Mouse (Mus musculus) olfactory bulb, adult 2 months (tissue): Measurements from ENCODE around the gene Lrp3. TPM values are rescaled to one million over a fixed set of nuclear protein-coding genes. Genes with fewer than 3 reads are reported as not detected.

Experiments
- H3K27ac ChIP-seq: fragments of 200-500 bp; 2 replicates; pipeline ENCODE4 v1.5.1; 2012; ENCODE audit warnings: low read depth, low read length; ENCODE audit not compliant: insufficient read depth
- H3K4me1 ChIP-seq: fragments of 200-500 bp; 2 replicates; pipeline ENCODE4 v1.6.1; 2012; ENCODE audit warnings: low read length; ENCODE audit not compliant: control insufficient read depth, insufficient read depth
- H3K4me3 ChIP-seq: fragments of 200-500 bp; 2 replicates; pipeline ENCODE4 v1.5.1; 2012; ENCODE audit warnings: mild to moderate bottlenecking, low read depth, low read length, moderate library complexity; ENCODE audit not compliant: insufficient read depth
- CTCF ChIP-seq: fragments of 200-500 bp; IDR thresholded peaks from 2 replicates; pipeline ENCODE4 v1.5.1; 2012; ENCODE audit warnings: low read depth, mild to moderate bottlenecking, low read length, moderate library complexity; ENCODE audit not compliant: insufficient read depth
- POLR2A ChIP-seq: fragments of 200-500 bp; IDR thresholded peaks from 2 replicates; pipeline ENCODE4 v1.6.1; 2012; ENCODE audit warnings: mild to moderate bottlenecking, low read depth, low read length, moderate library complexity; ENCODE audit not compliant: insufficient read depth
- WGBS: fragments of 180-500 bp; shearing (Covaris S2); methylation state at CpG from one replicate; pipeline ENCODE4 v1.1.7; 2018; 5-methylcytosine and 5-hydroxymethylcytosine counted together
- polyA plus RNA-seq: library from polyadenylated mRNA; stranded (reverse); fragments of >200 nt; gene quantifications from 2 replicates; pipeline ENCODE4 v1.2.4, GENCODE M21; 2012; ENCODE audit warnings: low replicate concordance; ENCODE audit not compliant: missing spikeins, insufficient read depth, insufficient read length

Lrp3 gene
- polyA plus RNA-seq, 1 experiment, result not detected

DNA sequence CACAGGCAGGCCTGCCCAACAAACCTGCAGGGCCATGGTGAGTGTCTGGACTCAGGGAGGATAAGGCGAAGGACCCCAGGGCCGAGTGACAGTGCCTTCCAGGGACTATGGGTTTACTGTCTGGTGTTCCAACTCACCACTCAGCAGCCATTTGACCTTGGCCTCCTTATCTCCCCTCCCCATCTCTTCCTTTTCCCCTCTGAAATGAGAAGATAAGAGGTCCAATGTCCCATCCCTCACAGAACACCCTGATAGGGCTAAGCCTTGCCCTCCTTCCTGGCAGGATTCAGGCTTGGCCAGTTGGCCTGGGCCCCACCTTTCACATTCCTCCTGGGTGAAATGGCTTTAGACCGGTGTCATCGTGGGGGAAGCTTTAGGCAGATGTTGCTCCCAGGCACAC is 39.8 kb downstream of the Lrp3 start:
- no peak for TF ChIP-seq CTCF
- TF ChIP-seq POLR2A, result no peak
- no peaks in the 10 kb centered on the region for H3K4me1 ChIP-seq
- H3K27ac ChIP-seq, result no peak overlapping the region
- no peak overlapping the region for H3K4me3 ChIP-seq
- WGBS, result 92% methylated on average over 4 of the region's 4 CpGs

DNA sequence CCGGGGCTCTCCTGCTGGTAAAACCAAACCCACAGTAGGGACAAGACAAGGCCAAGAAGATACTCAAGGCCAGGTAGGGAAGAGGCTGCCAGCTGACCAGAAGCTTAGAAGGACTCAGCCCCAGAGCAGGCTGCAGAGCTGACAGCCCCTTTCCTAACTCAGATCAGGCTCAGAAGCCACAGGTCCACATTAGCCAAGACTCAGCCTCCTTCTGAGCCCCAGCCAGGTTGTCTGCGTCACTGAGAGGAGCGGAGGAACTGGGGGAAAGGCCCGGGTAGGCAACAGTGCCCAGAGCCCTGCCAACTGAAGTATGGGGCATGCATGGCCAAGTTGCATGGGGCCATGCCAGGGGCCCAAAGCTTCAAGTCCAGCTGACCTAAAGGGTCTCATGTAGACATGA is 42.8 kb downstream of the Lrp3 start:
- no peak for TF ChIP-seq CTCF
- TF ChIP-seq POLR2A, result no peak
- H3K27ac ChIP-seq, result no peak overlapping the region
- 59% methylated on average over 4 of the region's 4 CpGs for WGBS
- H3K4me1 ChIP-seq, result no peaks in the 10 kb centered on the region
- no peak overlapping the region for H3K4me3 ChIP-seq

DNA sequence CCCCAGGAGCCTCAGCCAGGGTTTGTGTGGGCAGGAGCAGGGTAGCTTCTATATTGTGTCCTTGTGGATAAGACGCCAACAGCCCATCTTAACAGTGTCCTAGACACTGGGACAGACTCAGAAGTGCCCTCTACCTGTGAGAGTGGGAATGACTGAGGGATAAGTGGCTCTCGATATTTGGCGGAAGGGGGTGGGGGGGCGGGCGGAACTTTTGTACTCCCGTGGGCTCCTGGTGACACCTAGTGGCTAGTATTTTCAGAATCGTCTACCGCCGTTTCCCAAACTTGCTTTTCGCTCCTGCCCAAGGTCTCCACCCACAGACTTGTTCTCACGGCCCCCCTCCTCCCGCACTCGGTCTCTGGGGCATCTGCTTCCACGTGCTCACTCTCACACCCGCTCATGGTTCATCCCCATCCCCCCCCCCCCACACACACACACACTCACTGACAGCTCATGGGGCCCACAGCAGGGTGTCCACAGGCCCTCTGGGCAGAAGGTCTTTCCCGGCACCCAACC is 43.4 kb downstream of the Lrp3 start:
- 5% methylated on average over 16 of the region's 16 CpGs for WGBS
- no peak overlapping the region for H3K4me3 ChIP-seq
- no peak overlapping the region for H3K27ac ChIP-seq
- no peaks in the 10 kb centered on the region for H3K4me1 ChIP-seq
- TF ChIP-seq POLR2A (no peak), CTCF (no peak)

DNA sequence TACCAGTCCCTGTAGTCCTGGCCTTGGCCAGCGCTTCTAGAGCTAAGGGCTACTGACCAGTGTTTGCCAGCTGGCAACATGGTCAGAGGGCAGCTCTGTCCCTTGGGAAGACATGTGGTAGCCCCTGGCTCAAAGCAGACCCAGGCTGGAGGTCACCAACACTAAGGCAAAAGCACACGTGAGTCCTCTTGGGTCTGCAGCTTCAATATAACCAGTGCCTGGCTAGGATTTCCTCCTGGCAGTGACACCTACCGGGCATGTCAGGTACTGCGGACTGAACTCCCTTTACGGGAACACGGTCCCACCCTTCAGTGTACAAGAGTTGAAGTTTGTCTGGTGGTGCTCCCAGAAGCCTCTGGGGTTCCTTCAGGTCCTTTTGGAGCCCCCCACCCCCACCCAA is 46.0 kb downstream of the Lrp3 start:
- Histone ChIP-seq H3K27ac (no peak overlapping the region), H3K4me1 (no peaks in the 10 kb centered on the region), H3K4me3 (no peak overlapping the region)
- no peak for TF ChIP-seq POLR2A
- peak; percentile 66 for TF ChIP-seq CTCF
- WGBS, result 14% methylated on average over 6 of the region's 6 CpGs

DNA sequence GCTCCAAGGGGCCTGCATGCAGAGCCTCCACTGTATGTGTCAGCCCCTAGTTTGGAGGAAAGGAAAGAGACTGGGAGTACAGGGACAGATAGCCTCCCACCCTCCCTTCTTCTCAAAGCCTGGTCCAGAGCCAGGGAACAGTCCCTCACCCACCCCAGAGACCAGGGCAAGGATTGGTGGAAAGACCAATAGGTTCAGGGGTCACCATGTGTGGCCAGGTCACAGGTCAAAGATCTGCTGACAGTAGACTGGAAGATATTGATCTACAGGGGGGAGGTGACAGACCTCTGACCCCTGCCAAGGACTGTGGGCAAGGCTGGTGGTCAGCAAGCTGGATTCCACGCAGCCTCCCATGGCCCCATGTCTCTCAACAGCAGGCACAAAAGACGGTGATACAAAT is 47.4 kb downstream of the Lrp3 start:
- 89% methylated on average over 2 of the region's 2 CpGs for WGBS

DNA sequence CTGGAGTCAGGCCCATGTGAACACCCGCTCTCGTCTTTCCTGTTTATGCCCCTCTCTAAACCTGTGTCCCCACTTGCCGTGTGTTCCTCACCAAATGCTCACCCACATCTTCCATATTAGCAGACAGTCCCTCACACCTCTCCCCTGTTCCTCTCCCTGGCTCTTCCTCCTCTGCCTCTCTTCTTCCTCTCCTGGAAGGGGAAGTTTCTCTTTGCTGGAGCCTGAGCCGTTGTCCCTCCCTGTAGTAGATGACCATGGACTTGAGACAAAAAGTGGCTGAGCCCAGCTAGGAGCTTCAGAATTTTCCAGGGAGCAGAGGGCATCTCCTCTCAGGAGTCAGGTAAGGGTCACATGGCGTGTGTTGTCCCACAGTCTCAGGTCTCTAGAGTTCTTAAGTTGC is 48.3 kb downstream of the Lrp3 start:
- H3K27ac ChIP-seq, result no peak overlapping the region
- H3K4me1 ChIP-seq, result peaks cover 5% of the 10 kb centered on the region; the same call in 1 of the 2 replicates
- no peak for TF ChIP-seq CTCF
- H3K4me3 ChIP-seq, result no peak overlapping the region
- WGBS, result 92% methylated on average over 5 of the region's 5 CpGs

More for the DNA sequence above, 47.4 kb downstream of the Lrp3 start:
- Histone ChIP-seq H3K4me1 (peaks cover 5% of the 10 kb centered on the region; the same call in 1 of the 2 replicates), H3K4me3 (no peak overlapping the region), H3K27ac (no peak overlapping the region)
- TF ChIP-seq CTCF (no peak), POLR2A (no peak)

DNA sequence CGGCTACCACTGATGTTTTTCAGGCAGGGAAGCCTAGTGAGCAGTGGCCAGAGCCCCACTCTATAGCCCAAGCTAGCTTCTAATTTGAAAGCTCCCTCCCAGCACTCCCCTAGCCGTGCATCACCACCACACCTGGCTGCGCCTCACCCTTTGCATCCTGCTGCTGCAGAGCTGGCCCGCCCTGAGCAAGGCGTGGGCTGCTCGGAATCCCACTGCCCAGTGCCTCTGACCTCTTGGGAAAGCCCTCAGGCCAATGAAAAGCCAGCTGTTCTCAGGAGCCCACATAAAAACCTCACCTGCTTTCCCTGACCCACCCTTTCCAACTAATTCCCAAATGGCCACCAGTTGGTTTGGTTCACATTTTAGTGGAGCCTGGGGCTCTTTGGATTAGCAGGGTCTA is 51.2 kb downstream of the Lrp3 start:
- Histone ChIP-seq H3K4me1 (peaks cover 5% of the 10 kb centered on the region; the same call in 1 of the 2 replicates), H3K4me3 (no peak overlapping the region), H3K27ac (no peak overlapping the region)
- no peak for TF ChIP-seq POLR2A
- 90% methylated on average over 6 of the region's 6 CpGs for WGBS

DNA sequence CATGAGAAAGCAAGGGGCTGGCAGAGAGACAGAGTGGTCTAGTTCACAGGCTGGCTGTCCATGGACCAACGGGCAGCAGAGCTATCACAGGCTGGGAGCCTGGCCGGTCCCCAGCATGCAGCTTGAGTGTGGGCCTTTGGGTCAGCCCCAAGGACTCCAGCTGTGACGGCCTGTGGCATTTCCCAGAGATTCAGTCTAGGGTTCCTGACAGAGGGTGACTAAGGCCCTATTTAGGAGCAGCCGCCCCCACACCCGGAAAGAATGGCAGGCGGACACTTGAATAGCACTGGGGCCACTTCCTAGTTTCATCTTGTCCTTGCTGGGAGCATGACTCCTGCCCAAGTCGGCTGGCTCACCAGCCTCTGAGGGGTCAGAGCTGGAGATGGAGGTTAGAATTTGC is 51.7 kb downstream of the Lrp3 start:
- H3K27ac ChIP-seq, result no peak overlapping the region
- peaks cover 5% of the 10 kb centered on the region; the same call in 1 of the 2 replicates for H3K4me1 ChIP-seq
- no peak overlapping the region for H3K4me3 ChIP-seq
- no peak for TF ChIP-seq CTCF
- TF ChIP-seq POLR2A, result no peak
- WGBS, result 64% methylated on average over 7 of the region's 7 CpGs

DNA sequence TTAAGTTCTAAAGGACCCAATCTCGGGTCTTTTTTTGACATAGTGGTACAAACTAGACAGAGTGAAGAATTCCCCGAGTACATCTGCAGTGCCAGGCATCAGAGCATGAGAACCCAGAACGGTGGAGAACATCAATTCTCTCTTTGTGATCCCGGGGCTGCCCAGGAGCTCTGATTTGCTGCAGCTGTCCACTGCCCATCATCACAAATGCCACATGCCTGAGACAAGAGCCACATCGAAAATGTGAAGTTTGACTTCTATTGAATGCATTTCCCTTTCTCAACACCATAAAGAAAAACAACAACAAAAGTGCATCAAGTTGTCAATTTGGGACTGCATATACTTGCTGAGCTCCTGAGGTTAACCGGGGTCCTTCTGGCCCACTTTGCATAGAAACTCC is 52.9 kb downstream of the Lrp3 start:
- TF ChIP-seq POLR2A (no peak), CTCF (no peak)
- H3K4me1 ChIP-seq, result peaks cover 5% of the 10 kb centered on the region; the same call in 1 of the 2 replicates

DNA sequence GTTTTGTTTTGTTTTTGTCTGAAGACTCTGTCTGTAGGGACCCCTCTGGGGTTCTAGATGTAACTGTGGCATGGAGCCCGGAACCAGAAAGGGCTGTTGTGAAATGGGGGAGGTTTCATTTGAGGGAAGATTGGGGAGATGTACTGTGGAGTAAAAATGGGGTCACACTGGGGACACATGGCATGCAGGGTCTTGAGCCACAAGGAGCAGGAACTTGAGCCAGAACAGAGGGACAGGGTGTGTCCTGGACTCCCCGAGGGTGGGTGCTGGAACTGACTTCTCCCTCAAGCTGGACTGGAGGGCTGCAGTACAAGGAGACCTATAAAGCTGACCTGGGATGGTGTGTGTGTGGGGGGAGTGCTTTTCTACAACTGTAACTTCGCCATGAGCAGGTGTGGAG is 57.8 kb downstream of the Lrp3 start:
- H3K4me3 ChIP-seq, result no peak overlapping the region
- no peaks in the 10 kb centered on the region for H3K4me1 ChIP-seq
- TF ChIP-seq CTCF (no peak), POLR2A (no peak)
- H3K27ac ChIP-seq, result no peak overlapping the region
- WGBS, result 74% methylated on average over 3 of the region's 3 CpGs

More for the DNA sequence above, 52.9 kb downstream of the Lrp3 start:
- 82% methylated on average over 6 of the region's 6 CpGs for WGBS
- no peak overlapping the region for H3K4me3 ChIP-seq
- H3K27ac ChIP-seq, result no peak overlapping the region
